Mouse (Mus musculus) left cerebral cortex, adult 9 months (tissue): ENCODE measurements around the gene Hs2st1.
A peak's percentile ranks its signal among the peaks of the same experiment; 100 is the strongest.

Experiments used
- DNase-seq, 2 experiments: peaks; one replicate each; pipeline ENCODE4 v3.0.0; 2022; ENCODE audit warnings: low spot score in 2 of 2

Gene Hs2st1

DNA sequence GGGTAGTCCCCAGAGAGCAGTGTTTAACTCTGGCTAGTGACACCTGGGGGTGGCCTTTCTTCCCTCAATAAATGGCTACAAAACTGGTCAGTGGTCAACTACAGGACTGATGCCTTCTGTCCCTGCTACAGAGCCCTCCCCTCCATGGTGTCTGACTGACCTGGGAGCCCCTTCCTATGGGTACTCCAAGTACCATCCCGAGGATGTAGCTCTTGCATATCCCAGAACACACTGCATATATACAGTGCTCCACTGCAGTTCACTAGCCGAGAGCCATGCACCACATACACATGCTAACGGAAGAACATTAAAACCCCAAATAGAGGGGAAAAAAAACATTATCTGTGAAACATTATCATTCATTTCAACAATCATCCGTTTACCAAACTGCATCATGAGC is 61.6 kb downstream of the Hs2st1 start:
- no peak for DNase-seq

DNA sequence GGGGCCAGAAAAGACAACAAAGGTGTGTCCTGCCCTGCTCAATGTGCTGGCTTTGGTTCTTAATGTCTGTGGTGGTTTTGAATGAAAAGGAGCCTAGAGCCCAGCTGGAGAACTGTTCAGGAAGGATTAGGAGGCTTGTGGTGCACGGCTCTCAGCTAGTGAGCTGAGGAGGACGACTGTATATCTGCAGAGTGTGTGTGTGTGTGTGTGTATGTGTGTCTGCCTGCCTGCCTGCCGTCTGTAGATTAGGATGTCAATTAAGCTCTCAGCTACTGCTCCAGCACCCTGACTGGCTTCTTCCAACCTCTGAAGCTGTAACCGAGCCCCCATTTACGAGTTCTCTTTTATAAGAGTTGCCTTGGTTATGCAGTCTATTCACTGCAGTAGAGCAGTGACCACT is 62.1 kb downstream of the Hs2st1 start:
- DNase-seq, result no peak

DNA sequence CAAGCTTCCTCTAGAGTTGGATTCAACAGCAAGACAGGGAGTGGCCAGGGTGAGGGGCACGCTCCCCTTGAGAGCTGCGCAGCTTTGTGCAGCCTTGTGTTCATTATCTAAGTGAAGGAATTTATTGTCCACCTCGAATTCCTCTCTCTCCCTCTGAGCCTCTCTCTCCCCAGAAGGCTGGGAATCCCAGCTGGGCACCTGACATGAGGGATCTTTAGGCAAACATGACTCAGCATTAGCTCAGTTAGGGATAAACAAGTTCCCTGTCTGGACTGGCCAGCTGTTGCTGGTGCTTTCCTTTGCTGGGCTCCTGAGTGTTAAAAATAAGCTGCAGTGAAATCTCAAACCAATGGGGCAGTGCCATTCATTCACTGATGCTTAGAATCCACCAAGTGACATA is 63.8 kb downstream of the Hs2st1 start:
- peak in 1 of 2 experiments; percentile 24 for DNase-seq

DNA sequence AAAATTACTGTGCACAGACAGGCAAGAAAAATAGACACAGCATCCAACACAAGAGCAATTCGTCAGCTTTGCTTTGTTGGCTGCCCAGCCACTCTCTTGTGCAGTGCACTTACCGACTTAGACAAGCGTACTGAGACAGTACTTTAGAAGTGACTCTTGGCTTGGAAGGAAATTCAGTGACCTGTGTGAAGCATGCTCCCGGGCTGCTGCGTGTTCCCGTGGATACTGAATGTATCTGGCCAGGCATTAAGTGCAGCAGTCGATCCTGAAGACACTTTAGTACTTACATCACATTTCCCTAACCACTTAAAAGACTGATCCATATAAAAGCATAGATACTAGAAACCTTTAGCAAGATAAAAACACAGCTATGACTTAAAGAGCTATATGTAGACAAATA is 68.1 kb downstream of the Hs2st1 start:
- DNase-seq, result no peak

DNA sequence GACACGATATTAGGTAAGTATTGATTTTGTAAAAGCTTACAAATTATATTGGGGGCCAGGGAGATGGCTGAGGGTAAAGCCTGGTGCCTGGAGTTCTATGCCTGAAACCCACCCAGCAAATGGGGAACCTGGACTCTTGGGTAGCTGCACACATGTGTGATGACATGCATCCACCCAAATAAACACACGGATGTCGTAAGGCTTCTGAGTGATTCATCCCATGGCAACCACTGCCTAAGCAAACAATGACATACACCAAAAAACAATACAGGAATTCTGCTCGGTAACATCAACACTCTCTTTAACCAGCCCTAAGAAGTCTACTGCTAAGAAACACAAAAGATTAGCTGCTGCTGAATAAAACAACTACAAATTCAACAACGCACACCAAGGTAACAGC is 73.2 kb downstream of the Hs2st1 start:
- DNase-seq, result no peak

DNA sequence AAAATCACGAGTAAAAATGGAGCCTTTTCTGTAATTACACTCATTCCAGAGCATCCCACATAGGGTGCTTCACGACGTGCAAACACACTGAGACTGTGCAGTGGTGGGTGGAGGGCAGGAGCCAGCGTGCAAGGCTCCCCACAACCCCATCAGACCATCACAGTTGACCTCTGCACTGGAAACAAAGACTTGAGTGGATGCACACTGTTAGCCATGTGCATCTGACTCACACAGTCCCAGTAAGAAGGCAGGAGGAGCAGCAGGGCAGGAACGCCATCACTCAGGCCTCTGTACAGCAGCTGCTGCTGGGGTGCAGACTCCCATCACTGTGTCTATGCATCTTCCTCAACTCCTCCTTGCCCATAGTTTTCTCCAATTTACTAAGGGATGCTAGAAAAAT is 75.1 kb downstream of the Hs2st1 start:
- no peak for DNase-seq

DNA sequence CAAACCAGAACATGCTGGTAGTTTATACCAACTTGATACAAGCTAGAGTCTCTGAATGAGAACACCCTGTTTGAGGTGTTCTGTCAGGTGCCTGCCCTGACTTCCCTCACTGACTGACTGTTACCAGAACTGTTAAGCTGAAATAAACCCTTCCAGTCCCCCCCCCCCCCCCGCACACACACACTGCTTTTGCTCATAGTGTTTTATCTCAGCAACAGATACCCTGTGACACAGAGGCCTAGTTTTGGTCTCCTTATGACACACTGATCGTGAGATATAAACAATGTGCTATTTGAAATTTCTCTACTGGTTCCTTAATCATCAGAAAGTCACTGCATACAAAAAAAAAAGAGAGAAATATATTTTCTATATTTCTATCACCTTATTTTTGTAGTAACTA is 81.2 kb downstream of the Hs2st1 start:
- DNase-seq, result no peak

DNA sequence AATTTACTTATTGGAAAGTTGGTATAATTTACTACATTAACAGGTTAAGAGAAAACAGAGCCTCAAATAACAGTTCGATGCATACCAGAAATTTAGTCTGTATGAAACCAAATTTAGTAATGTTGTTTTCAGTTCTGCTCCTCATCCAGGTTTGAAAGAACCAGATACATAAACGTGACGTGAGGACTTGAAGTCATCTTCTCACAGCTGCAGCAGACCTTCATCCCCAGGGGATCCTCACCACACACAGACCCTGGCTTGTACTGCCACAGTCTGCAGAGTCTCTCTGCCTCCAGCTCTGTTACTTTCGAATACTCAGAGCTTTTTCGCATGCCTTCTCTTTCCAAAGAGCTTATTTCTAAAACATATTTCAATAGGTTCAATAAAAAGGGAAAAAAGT is 89.4 kb downstream of the Hs2st1 start:
- DNase-seq, result no peak

DNA sequence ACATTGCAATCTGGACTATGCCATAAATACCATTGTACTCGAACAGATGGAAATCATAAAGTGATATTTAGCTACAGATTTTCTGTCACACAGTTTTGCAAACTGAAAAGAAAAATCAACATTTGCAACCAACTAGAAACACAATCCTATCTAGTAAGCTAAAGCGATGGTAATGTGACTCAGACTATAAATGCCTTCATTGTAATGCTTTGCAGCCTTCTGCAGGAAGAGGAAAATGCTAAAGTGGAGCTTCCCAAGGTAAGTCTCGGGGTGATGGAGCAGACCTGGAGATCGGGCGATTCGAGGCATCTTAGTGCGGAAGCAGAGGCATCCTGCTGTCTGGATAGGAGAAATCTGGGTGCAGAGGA is 91.6 kb downstream of the Hs2st1 start:
- no peak for DNase-seq

DNA sequence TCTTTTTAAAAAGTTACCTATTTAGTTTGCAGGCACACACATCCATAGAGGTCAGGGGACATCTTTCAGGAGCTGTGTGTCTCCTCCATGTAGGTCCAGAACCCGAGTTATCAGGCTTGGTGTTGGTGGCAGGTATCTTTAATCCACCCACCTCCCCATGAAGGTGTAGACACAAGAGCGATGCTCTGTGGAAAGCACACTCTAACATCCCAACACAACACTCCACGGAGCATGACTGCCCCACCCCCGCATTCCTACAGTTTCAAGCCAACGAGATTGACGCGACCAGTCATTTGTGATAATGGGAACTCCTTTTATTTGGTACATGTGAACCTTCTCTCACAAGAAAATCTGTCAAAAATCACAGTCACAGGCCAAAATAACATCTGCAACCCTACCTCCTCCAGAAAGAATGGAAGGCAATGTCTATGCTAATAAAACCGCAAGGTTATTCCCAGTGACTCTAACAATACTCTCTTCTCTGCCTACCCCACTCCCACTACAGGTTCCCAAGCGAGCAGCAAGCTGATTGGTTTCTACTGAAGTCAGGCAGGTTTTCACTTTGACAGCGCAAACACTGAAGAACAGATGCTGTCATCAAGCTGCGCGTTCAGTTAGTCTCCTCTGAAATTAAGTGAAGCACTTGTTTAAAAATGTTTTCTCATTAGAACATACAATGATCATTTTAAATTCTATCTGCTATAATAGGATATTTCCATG is 92.1 kb downstream of the Hs2st1 start:
- DNase-seq, result no peak

DNA sequence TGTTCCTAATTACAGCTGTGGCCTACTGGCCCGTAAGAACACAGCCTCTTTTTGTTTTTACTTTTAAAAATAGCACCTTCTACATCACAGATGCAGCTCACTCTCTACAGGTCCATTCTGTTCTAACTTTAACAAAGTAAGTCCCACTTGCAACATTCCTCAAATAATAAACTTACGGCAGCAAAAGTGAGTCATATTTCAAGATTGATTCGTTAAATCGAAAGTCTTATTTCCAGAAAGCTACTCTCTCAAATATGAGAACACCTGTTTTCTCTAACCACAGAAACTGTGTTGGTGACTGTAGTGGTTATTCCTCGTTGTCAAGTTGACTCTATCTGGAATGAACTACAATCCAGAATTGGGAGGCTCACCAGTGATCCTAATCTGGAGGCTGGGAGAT is 94.1 kb downstream of the Hs2st1 start:
- DNase-seq, result no peak

DNA sequence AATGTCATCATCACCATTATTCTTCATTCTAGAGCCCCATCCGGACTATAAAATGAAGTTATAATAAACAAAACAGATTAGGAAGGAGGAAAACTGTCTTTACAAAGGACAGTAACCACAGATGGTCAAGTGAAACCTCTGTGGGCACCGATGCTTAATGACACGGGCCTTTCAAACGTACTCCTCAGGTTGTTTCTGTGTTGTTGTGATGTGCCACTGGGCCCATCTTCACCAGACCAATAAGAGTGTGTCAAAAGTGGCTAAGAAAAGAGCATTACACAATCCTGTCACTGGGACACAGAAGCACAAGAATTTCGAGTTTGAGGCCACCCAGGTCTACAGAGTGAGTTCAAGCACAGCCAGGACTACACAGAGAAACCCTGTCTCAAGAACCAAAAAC is 95.3 kb downstream of the Hs2st1 start:
- no peak for DNase-seq

DNA sequence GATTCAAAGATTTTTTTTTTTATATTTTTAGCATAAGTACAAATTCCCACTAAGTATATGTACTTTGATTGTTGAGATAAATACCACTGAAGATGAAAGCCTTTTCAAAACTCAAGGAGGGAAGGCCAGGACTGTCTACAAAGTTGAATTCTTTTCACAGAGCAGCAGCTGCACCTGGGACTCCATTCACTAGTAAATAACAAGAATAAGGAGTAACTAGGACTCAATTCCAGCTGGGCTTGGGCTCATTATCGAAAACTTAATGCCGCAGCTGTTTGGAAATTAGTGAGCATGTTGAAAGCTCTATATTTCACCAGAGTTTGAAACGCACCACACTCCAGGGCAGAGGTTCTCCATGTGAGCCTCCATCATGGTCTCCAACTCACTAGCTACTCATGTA is 98.0 kb downstream of the Hs2st1 start:
- no peak for DNase-seq

DNA sequence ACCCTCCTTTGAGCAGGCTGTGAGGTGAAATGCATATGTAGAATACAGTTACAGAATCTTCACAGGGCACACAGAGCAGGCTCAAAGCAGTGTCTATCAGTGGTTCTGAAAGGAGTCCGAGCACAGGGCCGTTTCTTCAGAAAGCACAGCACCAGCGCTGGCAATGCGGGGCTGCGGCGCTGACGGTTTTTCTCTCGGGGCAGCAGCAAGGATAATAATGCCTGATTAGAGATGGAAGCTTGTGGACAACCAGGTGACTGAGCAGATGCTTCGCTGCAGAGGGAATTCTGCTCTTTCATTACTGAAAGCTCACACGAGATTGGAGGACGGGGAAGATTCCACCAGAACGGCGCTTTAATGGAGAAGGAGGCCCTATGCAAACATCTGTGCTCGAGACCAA is 99.1 kb downstream of the Hs2st1 start:
- no peak for DNase-seq

DNA sequence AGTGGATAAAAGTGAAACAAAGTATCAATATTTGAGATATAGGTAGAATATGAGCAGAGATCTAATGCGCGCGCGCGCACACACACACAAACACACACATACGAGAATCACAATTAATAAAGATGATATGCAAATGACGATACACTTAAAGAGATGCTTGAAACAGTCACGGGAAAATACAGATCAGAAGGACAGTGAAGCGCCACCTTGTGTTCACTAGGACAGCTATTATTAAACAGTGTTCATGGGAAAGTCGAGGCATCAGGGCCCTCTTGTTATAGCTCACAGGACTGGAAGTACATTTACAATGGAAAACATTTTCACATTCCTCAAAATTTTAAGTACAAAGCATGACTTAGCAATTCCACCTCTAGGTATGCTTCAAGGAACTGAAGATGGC is 102.5 kb downstream of the Hs2st1 start:
- no peak for DNase-seq

DNA sequence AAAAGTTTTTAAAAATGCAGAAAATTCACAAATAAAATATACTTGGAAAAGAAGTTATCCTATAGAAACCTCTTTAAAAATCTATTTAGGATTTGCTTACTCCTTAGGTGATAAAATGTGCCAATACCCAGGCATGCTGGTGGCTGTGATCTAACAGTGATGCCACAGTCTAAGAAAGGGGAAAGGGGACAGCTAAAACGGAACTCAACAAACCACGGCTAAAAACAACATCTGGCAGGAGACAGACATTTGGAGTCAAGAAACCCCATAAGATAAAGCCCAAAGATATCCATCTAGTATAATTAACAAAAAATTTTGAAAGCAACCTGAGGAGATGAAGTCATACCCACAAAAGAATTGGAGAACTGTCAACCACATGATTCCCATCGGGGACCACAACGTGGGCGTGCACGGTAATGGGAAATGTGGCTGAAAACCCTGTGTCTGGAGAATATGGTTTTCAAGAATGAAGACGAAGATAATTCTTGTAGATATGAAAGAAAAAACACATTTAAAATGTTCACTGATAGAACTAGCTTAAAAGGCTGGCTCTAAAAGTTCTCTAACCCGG is 103.8 kb downstream of the Hs2st1 start:
- DNase-seq, result no peak

DNA sequence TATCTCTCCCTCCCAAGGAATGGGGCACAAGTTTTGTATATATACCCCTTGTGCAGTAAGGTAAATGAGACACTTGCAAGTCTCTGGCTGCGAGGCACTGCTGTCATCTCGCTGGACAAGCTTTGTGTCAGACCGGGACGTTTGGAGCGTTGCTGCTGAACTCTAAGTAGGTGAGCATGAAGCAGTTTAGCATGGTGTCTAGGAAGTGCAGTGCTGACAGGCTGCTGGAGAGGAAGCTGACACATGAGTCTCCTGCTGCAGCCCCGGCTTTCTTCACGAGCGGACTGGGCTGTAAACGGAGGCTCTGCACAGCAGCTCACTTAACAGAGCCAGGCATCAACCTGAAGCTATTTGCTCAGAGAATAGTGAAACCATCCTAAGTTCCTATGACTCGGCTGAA is 107.3 kb downstream of the Hs2st1 start:
- DNase-seq, result no peak

DNA sequence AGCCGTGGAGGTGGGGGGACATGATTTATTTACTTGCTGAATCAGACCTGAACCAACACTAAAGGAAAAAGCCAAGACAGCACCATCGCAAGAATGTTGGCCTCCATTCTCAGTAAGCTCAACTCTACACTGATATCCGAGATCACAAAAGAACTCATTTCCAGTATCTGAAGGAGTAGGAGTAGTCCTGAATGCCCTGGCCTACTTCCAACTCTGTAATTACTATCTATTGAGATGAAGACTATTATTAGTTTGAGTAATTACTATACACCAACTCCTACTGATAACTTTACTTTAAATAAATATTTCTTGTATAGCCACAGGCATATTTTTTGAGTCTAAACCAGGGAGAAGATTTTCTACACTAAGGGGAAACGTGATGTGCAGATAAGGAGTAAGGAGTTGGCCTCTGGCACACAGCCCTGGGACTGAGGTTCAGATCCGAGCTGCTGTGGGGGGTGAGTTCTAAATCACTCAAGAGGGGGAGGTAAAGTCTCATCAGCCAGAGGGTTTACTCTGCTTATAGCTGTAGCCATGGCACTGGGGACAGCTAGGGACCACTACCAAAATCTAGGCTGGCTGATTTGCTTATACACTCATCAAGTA is 109.7 kb downstream of the Hs2st1 start:
- DNase-seq, result no peak

DNA sequence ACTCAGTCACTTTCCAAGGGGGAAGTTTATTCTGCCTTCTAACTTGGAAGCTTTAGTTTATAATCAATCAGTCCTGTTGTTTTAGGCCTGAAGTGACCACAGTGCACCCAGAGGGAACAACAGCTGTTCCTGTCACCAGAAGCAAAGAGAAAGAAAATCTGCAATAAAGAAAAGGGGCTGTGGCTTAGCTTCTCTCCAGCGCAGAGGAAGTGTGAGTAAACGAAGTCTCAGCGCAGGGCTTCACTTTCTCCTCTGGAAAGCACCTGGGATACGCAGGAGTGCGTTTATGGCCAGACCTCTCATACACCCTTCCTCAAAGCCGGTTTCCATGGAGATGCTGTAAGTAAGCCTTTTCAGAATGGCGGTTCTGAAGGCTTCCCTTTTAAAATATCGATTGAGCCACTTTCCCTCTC is 110.7 kb downstream of the Hs2st1 start:
- no peak for DNase-seq

DNA sequence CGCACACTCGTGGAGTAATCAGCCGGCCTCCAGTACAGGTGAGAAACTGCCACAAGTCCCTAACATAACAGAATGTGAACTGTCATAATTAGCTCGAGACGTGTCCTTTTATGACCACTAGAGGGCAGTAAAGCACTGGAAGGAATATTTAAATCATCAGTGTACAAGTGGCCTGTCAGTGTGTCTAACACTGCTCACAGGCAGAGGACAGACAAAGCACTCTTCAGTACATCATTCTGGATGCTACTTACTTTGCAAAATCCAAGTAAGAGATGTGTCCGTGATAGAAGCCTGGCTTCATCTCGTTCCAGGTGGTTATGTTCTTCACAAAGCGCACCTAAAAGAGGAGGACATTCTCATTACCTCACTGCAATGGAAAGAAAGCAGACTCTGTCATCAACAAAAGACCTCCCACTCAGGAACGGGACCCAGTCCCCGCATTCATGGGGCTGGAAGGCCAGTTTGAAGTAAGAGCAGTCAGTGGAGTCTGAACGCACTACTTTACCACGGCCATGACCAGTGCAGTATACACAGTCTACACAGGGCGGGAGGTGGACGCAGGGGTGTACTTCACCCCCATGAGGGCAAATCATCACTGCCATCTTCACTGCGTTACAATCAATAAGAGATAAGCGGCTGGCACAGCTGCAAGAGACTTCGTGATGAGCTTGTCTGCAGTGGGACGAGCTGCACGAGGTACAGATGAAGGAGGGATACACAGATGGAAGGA is 116.1 kb downstream of the Hs2st1 start:
- peak in 1 of 2 experiments; percentile 74 for DNase-seq

DNA sequence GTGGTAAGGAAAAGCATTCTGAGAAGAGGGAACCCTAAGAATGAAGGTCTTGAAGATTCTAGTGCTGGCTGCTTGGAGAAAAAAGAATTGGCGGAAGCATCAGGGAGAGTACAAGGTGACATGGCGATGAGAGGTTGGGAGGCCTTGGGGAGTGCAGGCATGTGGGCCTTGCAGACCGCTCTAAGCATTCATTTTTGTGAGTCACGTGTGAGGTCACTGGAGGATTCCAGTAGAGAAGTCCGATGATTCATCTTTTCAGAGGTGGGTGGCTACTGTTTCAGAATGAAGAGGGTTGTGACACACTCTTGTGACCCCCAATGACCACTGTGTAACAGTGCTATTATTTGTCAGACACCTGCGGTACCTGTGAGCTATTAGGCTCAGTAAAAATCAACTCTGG is 121.0 kb downstream of the Hs2st1 start:
- no peak for DNase-seq

DNA sequence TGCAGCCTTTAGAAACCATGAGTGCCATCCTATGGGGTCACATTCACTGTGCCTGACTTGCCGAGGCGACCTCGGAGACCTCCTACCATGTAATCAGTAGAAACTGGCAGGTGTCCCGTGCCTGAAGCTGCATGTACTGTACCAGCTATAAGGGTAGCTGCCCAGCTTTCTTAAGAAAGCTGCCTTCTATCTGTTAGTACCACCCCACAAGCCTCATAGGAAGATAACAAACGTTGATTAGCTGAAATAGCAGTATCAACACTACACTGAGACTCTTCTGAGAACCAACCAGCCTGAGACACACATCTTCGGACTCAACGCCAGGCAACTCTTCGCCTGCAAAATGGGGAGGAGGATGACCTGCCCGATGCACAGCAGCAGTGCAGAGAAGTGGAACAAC is 122.1 kb downstream of the Hs2st1 start:
- no peak for DNase-seq

DNA sequence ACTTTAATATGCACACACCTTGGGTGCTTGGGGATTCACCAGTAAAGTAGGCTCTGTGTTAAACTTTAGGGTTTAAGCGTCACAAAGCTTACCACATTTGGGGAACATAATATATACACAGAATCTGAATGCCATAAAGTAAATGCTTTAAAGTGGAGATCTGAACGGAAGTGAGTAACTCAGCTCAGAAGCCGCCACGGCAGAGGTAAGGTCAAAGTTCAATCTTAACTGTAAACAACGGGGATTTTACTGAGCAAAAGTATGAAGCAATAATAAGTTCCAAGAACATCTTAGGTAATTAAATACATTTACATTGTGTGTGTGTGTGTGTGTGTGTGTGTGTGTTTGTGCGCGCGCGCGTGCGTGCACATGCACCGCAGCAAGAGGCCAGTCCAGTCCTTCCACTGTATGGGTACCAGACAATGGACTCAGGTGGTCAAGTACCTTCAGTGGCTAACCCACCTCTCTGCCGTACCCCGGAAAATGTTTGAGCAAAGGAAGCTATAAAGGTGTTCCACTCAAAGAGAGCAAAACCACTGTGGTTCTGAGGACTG is 123.8 kb downstream of the Hs2st1 start:
- no peak for DNase-seq
